ENCODE assay signal across 19 mouse cellular contexts in genomic region chr9:62624562-62625044, GRCm38 (mm10). TPM values are rescaled to one million over a fixed set of nuclear protein-coding genes. Genes with fewer than 3 reads are reported as not detected.
DNase-seq lines count a peak whose midpoint lies in the region; ATAC-seq and TF ChIP-seq lines count a peak whose summit lies in the region.
"Had no signal": no experiment of that assay in that cellular context is flagged by ENCODE, and none has a peak within 500 bp of the region (broad histone marks: within the 10 kb centered on the region; RNA-seq: fewer than 3 reads in every experiment).

No protein-coding gene starts in this region.

- no peak overlapping the region for H3K4me2 ChIP-seq in midbrain, postnatal 0 days (ENCODE audit: low read depth, low read length, poor library complexity, severe bottlenecking)
- H3K4me2 ChIP-seq: forebrain, embryonic 13.5 days; hindbrain, embryonic 13.5 days had no signal

- H3K4me1 ChIP-seq in midbrain, postnatal 0 days (ENCODE audit: insufficient read depth, low read length), result no peaks in the 10 kb centered on the region
- H3K4me1 ChIP-seq: forebrain, embryonic 13.5 days; hindbrain, embryonic 13.5 days had no signal

- DNase-seq in cerebellum, postnatal 14 days, result peak; percentile 30 to 33
- no peak for DNase-seq in cerebellum, adult 11-12 months
- peak; percentile 39 to 64 for DNase-seq in lung, postnatal 4 days
- DNase-seq in lung, adult 18-20 months, result no peak
- peak; percentile 54 for DNase-seq in fibroblast of lung, adult 2 months (ENCODE audit: low read depth)
- DNase-seq in left cerebral cortex, postnatal 25 days (ENCODE audit: low spot score in 2 of 2), result peak; percentile 32 to 80
- DNase-seq in spleen, postnatal 10 days (ENCODE audit: low spot score in 2 of 2), result no peak
- no peak for DNase-seq in midbrain, postnatal 0 days (ENCODE audit: low spot score)
- DNase-seq: B cell, adult 2 months; cerebellum, adult 11 months; gastrocnemius, postnatal 36 days; kidney, postnatal 25 days; liver, postnatal 0 days had no signal

- H3K27ac ChIP-seq in midbrain, postnatal 0 days (ENCODE audit: low read depth, low read length), result no peak overlapping the region
- H3K27ac ChIP-seq: forebrain, embryonic 13.5 days; hindbrain, embryonic 13.5 days had no signal

- intact Hi-C loops in left cerebral cortex, postnatal 25 days (cut with DNase I), result loop anchor here (5.0 kb wide), 3 partner anchors 57 to 153 kb away; no protein-coding TSS in a partner anchor

- no peak for TF ChIP-seq CTCF in midbrain, postnatal 0 days (IDR thresholded peaks at IDR 0.05)

- 75% methylated on average over 8 of the region's 8 CpGs for WGBS in midbrain, postnatal 0 days

- no peaks in the 10 kb centered on the region for H3K27me3 ChIP-seq in midbrain, postnatal 0 days (ENCODE audit: insufficient read depth, low read length)
- H3K27me3 ChIP-seq: forebrain, embryonic 13.5 days; hindbrain, embryonic 13.5 days had no signal

- H3K4me3 ChIP-seq in midbrain, postnatal 0 days (ENCODE audit: low read depth, low read length), result no peak overlapping the region
- H3K4me3 ChIP-seq: forebrain, embryonic 13.5 days; hindbrain, embryonic 13.5 days; megakaryocyte, embryonic 14.5 days had no signal

- H3K9ac ChIP-seq in midbrain, postnatal 0 days (replicated peaks; ENCODE audit: low read length, poor library complexity, severe bottlenecking), result no peak overlapping the region
- H3K9ac ChIP-seq: forebrain, embryonic 13.5 days; hindbrain, embryonic 13.5 days; liver, postnatal 0 days had no signal

- no peaks in the 10 kb centered on the region for H3K9me3 ChIP-seq in midbrain, postnatal 0 days (ENCODE audit: low read length)
- H3K9me3 ChIP-seq: forebrain, embryonic 13.5 days; G1E; hindbrain, embryonic 13.5 days had no signal

- H3K36me3 ChIP-seq in midbrain, postnatal 0 days (ENCODE audit: insufficient read depth, low read length), result no peaks in the 10 kb centered on the region
- H3K36me3 ChIP-seq: G1E; hindbrain, embryonic 13.5 days had no signal

- ATAC-seq in midbrain, postnatal 0 days (ENCODE audit: low FRiP score), result no peak
- ATAC-seq: activated CD4-positive, CD25-positive, alpha-beta regulatory T cell, adult 4 months; forebrain, embryonic 13.5 days; intestine, embryonic 16.5 days; liver, postnatal 0 days had no signal

RNA-seq across cellular contexts. Expression of gene Itga11, which starts 53.0 kb away (rescaled TPM):
- 1 to 10 TPM; 2.1 to 3.3 TPM for total RNA-seq in left cerebral cortex, postnatal 25 days (2021)
- 2.3 and 2.6 TPM in 2 replicates for total RNA-seq in midbrain, postnatal 0 days (2014; rRNA removed)
- polyA plus RNA-seq in midbrain, postnatal 0 days (2015; fragmentation: Nextera tagmentation; extraction: Ambion mirVana), result 0.52 and 0.65 TPM in 2 replicates
- total RNA-seq: G1E had no signal
- polyA plus RNA-seq: G1E had no signal

Comparison
In these comparisons a context has a peak if more than half of its experiments do, and no peak if none do; other contexts are left out.
1. DNase-seq: peak in cerebellum, postnatal 14 days (2 of 2), lung, postnatal 4 days (2 of 2), fibroblast of lung, adult 2 months (single experiment) and left cerebral cortex, postnatal 25 days (2 of 2); none in cerebellum, adult 11-12 months (single experiment), lung, adult 18-20 months (0 of 2), spleen, postnatal 10 days (0 of 2) and midbrain, postnatal 0 days (single experiment).